Mouse (Mus musculus): Measurements from ENCODE around the gene Olfr5. TPM values are rescaled to one million over a fixed set of nuclear protein-coding genes. Genes with fewer than 3 reads are reported as not detected.
A peak's percentile ranks its signal among the peaks of the same experiment; 100 is the strongest.
"Not testable (repeated sequence)": the region's sequence is repeated elsewhere in the genome, so short reads cannot be mapped to it uniquely, and the experiment has no call there.

Olfr5 gene
- not detected for total RNA-seq (2021)

GRCm38 (mm10) chr7:6486841-6487240 lies at the start of gene Olfr5:
Gene Olfr5 (minus strand): TSS chr7:6486941.
- intact Hi-C loops (cut with DNase I) = no loop called here
- DNase-seq = no peak

DNA sequence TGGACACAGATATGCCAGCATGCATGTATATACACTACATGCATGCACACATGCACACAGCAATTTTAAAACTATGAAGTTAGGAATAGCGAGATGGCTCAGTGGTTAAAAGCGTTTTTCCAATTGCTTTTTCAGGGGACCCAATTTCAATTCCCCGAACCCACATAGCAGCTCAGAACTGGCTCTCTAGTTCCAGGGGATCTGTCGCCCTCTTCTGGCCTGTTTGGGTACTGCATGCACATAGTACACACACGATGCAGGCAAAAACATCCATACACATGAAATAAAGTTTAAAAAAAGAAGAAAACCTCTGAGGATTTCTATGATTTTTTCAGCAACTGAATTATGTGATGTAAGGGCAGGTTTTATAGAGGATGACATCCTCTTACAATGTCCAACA lies 39.4 kb upstream of the Olfr5 start:
- intact Hi-C loops (cut with DNase I) = no loop called here
- no peak for DNase-seq

DNA sequence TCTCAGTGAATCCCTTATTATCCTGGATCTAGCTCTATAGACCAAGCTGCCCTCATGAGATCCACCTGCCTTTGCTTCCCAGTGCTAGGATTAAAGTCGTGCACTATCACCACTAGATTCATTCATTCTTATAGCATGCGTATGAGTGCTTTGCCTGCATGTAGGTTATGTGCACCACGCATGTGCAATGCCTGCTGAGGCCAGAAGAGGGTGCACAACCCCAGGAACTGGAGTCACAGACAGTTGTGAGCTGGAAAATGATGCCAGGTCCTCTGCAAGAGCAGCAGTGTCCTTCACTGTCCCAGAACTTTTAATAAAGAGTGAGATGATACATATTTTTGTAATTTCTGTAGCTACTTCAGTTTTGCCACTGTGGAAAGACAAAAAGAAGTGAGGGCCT lies 38.3 kb upstream of the Olfr5 start:
- intact Hi-C loops (cut with DNase I) = no loop called here
- DNase-seq = no peak

DNA sequence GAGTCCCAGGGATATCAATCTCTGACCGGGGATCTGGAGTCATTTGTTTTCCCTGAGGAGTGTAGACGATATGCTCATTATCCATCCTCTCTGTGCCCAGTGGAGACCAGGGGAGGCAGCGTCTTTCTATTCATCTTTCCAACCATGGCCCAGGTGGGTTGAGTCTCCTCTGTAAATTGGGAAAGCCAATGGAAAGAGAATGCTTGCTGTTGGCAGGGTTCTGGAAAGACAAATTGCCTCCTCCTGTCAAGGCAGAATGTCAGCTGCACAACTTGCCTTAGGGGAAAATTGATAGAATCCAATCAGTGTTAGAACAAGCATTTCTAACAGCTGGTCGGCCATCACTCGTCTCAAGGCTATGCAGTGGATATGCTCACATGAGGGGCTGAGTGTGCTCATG lies 36.1 kb upstream of the Olfr5 start, which contains the start of gene Olfr1349:
Olfr1349 (minus strand) TSS at position 101 of the 400 bp plus-strand sequence.
- intact Hi-C loops (cut with DNase I) = no loop called here
- no peak for DNase-seq

DNA sequence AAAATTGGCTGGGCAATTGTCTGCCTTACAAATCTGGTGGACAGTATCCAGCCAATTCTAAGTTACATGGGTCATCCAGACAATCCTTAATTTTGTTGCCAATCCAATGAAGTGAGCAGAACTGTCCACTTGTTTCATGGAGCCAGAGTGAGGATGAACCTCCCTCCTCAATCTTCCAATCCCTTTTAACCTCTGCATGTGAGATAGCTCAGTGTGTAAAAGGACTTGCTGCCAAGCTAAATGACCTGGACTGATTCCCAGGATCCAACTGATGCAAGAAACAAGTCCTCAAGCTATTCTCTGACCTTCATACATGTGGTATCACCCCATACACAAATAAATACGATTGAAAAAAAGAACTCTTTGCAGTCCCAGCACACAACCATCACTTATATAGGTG lies 34.9 kb upstream of the Olfr5 start:
- intact Hi-C loops (cut with DNase I) = no loop called here
- DNase-seq = no peak

DNA sequence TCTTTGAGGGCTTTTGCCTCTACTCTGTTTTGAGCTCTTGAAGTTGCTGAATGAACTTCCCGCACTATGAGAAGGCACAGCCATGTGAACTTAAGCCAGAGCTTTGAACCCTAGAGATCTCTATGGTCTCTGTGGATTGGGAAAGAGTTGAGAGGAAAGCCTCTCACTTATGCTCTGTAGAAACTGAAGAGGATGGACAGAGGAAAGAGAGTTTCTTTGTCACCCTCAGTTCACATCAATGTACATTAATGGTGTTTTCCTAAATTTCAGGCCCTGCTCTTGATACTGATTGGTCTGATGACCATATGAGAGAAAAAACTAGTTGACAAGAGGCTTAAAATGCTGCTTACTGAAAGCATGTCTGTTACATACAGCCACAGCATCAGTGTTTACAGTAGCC lies 21.9 kb upstream of the Olfr5 start, which contains the start of gene Olfr1348:
Olfr1348 (minus strand) TSS at position 101 of the 400 bp plus-strand sequence.
- no peak for DNase-seq
- intact Hi-C loops (cut with DNase I) = no loop called here

DNA sequence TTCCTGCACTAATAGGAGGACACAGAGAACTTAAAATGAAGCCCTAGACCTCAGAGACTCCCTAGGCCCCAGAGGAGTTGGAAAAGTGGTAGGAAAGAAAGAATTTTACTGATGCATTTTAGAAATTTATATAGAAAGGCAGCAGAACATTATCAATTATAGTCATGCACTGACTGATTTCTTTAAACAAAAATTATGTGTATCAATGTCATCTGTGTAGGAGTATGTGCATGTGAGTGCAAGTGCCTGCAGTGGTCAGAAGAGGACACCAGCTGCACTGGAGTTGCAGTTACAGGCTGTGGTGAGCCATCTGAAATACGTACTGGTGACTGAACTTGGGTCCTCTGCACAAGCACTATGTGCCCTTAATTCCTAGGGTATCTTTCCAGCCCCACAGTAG lies 12.9 kb upstream of the Olfr5 start, which contains the start of gene Olfr1347:
Olfr1347 (minus strand) TSS at position 101 of the 400 bp plus-strand sequence.
- DNase-seq = no peak
- intact Hi-C loops (cut with DNase I) = no loop called here

DNA sequence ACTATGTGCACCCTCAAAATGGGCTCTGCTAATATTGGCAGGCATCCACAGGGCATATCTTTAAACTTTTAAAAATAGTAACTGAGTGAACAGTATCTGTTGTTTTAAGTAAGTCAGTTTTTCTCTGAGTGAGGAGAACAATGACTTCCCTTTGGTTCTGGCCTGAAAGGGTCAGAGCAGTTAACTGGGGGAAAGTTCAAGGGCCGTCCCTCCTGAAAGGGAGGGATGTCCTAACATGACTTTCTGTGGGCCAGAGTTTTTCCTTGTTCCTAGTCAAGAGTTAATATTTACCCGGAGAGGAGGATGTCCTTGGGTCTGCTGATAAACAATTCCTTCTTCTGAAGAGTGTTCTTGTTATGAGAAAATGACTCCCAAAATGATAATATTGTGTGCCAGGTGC lies 9.1 kb downstream of the Olfr5 start:
- DNase-seq; intact Hi-C loops (cut with DNase I): not testable (repeated sequence)

- DNase-seq = no peak
- intact Hi-C loops (cut with DNase I) = no loop called here
Measured at GRCm38 (mm10) chr7:6466951-6467350, 19.8 kb downstream of the Olfr5 start, which contains the start of gene Olfr1346. Gene Olfr1346 (plus strand): TSS chr7:6467101.

DNA sequence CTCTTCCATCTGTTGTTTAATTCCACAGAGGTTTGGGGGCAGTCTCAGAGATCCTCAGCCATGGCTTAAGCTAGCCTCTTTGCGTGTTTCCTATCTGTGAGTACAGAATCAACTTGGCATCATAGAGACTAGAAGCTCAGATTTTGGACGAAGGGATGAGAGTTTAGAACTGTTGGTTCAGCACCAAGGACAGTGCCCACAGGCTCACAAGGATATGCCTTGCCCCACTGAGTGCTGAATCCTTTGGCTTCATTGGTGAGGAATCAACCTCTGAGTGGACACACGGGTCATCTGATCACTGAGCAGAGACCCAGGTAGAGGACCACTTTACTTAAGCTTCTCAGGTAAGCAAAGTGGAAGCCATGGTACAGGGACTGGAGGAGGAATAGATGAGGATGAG lies 30.3 kb downstream of the Olfr5 start:
- no peak for DNase-seq

DNA sequence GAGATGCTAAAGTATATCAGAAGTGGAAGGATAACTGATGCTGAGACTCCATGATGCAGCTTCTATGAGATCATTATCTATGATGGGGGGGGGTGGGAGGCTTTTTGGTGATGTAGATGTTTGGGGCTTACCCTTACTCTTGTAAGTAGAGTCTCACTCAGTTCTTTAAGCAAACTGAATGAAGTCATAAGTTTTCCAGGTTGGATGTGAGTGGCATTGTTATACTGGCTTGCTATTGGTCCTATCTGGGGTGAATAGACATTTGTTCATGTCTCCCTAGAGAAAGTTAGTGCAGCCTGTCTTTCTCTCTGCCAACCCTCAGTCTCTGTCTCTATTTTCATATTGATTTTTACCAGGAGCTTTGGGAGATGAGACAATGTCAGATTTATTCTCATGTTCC lies 30.9 kb downstream of the Olfr5 start, which contains the start of gene Olfr1336:
Olfr1336 (plus strand) TSS at position 301 of the 400 bp plus-strand sequence.
- DNase-seq = no peak

More for the DNA sequence above, 30.3 kb downstream of the Olfr5 start:
- intact Hi-C loops (cut with DNase I) = no loop called here

GRCm38 (mm10) chr7:6447771-6448170 lies 39.0 kb downstream of the Olfr5 start:
- no peak for DNase-seq
- intact Hi-C loops (cut with DNase I) = no loop called here

More for the DNA sequence above, 30.9 kb downstream of the Olfr5 start, which contains the start of gene Olfr1336:
- intact Hi-C loops (cut with DNase I) = no loop called here

GRCm38 (mm10) chr7:6441173-6441572 lies 45.6 kb downstream of the Olfr5 start:
- intact Hi-C loops (cut with DNase I) = no loop called here
- DNase-seq = no peak

- intact Hi-C loops (cut with DNase I) = no loop called here
Measured at GRCm38 (mm10) chr7:6438388-6438787, 48.4 kb downstream of the Olfr5 start, which contains the start of gene Olfr1344. Gene Olfr1344 (plus strand): TSS chr7:6438688.

DNA sequence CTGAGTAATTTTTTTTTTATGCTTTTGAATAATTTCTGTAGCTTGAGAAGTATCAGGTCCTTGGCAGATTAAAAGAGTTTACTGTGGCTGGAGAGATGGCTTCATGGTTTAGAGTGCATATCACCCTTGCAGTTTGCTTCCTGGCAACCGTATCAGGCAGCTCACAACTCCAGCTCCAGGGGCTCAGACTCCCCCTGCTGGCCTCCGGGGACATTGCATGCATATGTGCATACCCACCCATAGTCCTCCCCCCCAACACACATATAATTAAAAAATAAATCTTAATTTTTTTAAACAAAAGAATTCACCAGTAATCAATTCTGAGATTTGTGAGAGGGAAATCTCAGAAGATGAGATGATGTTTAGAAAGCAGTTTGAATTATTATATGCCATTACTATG lies 56.4 kb downstream of the Olfr5 start:
- DNase-seq = peak; percentile 3 to 18
- intact Hi-C loops (cut with DNase I) = loop anchor here (1.0 kb wide), 1 partner anchor 71 kb away; no protein-coding TSS in a partner anchor

More at GRCm38 (mm10) chr7:6438388-6438787, 48.4 kb downstream of the Olfr5 start, which contains the start of gene Olfr1344:
- no peak for DNase-seq

DNA sequence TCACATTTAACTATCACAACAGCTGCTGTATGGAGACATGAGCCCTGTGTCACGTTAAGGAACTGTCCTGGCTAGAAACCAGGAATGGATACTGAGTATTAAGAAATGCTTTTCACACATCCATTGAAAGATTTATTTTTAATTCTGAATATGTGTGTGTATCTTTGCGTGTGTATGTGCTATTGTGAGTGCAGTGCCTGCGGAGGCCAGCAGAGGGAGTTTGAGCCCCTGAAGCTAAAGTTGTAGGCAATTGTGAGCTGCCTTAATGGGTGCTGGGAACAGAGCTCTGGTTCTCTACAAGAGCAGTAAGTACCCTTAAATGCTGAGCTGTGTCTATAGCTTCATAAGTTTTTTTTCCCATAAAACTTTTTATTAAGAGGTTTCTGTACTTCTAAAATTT lies 57.4 kb downstream of the Olfr5 start:
- no peak for DNase-seq
- intact Hi-C loops (cut with DNase I) = no loop called here

Other genes starting within 250 kb of the Olfr5 start
- not detected for gene Epp13, start 234.2 kb downstream of the Olfr5 start, total RNA-seq (2021)
- gene Zfp667, start 200.4 kb downstream of the Olfr5 start, total RNA-seq (2021) = 1 to 10 TPM; 2.1 to 2.4 TPM
- 1 to 10 TPM; 1.5 to 1.9 TPM for gene Zfp583, start 155.7 kb downstream of the Olfr5 start, total RNA-seq (2021)
- gene Gm3854, start 143.2 kb downstream of the Olfr5 start, total RNA-seq (2021) = under 1 TPM; 0.14 to 0.27 TPM
- gene Zfp78, start 123.7 kb downstream of the Olfr5 start, total RNA-seq (2021) = 1 to 10 TPM; 1.3 to 2.4 TPM
- 1 to 10 TPM; 4.3 to 4.5 TPM for gene Zfp28, start 103.6 kb downstream of the Olfr5 start, total RNA-seq (2021)
- not detected for gene Smim17, start 88.2 kb downstream of the Olfr5 start, total RNA-seq (2021)
- not detected for gene Gm20715, start 76.7 kb downstream of the Olfr5 start, total RNA-seq (2021)
- not detected for gene Olfr1344, start 48.3 kb downstream of the Olfr5 start, total RNA-seq (2021)
- not detected for gene Olfr1336, start 30.8 kb downstream of the Olfr5 start, total RNA-seq (2021)
- gene Olfr1346, start 19.8 kb downstream of the Olfr5 start, total RNA-seq (2021) = not detected
- not detected for gene Olfr1347, start 12.8 kb upstream of the Olfr5 start, total RNA-seq (2021)
- not detected for gene Olfr1348, start 21.8 kb upstream of the Olfr5 start, total RNA-seq (2021)
- not detected for gene Olfr1349, start 36.0 kb upstream of the Olfr5 start, total RNA-seq (2021)
- not detected for gene Olfr1350, start 77.9 kb upstream of the Olfr5 start, total RNA-seq (2021)
- gene Zim1, start 209.5 kb upstream of the Olfr5 start, total RNA-seq (2021) = 1 to 10 TPM; 7.8 to 9.6 TPM
- gene Peg3, start 243.5 kb upstream of the Olfr5 start, total RNA-seq (2021) = 10 to 100 TPM; 41.1 to 46.9 TPM
- gene Usp29, start 243.6 kb upstream of the Olfr5 start, total RNA-seq (2021) = 1 to 10 TPM in 1 of 2 experiments, under 1 TPM in 1; 0.87 to 1.2 TPM